Mouse (Mus musculus) heart, adult 2 months (tissue): ENCODE measurements around the gene Sult6b2. TPM values are rescaled to one million over a fixed set of nuclear protein-coding genes. Genes with fewer than 3 reads are reported as not detected.

Source experiments
- DNase-seq, 2 experiments: peaks; one replicate each; pipeline ENCODE4 v3.0.0; 2021
- H3K27ac ChIP-seq: fragments of 200-600 bp; 2 replicates; pipeline ENCODE4 v1.8.1; 2022
- H3K27me3 ChIP-seq: fragments of 200-500 bp; 2 replicates; pipeline ENCODE4 v1.6.1; 2012; ENCODE audit warnings: mild to moderate bottlenecking, low read length, inconsistent platforms, mixed read lengths; ENCODE audit not compliant: control insufficient read depth, insufficient read depth
- H3K36me3 ChIP-seq: fragments of 200-500 bp; 2 replicates; pipeline ENCODE4 v1.6.1; 2012; ENCODE audit warnings: low read length, inconsistent platforms; ENCODE audit not compliant: control insufficient read depth, insufficient read depth
- H3K4me1 ChIP-seq: fragments of 200-500 bp; 2 replicates; pipeline ENCODE4 v1.6.1; 2011; ENCODE audit warnings: low read length; ENCODE audit not compliant: control insufficient read depth, insufficient read depth
- H3K4me3 ChIP-seq: fragments of 200-600 bp; 2 replicates; pipeline ENCODE4 v1.8.1; 2022
- H3K79me2 ChIP-seq: fragments of 200-500 bp; replicated peaks from 2 replicates; pipeline ENCODE4 v1.6.1; 2012; ENCODE audit warnings: mild to moderate bottlenecking, inconsistent platforms, low read length, moderate library complexity, mixed read lengths; ENCODE audit not compliant: control insufficient read depth, insufficient read depth
- H3K9ac ChIP-seq: fragments of 200-500 bp; 2 replicates; pipeline ENCODE4 v1.6.1; 2012; ENCODE audit warnings: low read depth, mild to moderate bottlenecking, control low read depth, inconsistent platforms, low read length, mixed read lengths
- CTCF ChIP-seq: fragments of 200-600 bp; IDR thresholded peaks from 2 replicates; pipeline ENCODE4 v1.8.1; 2022; ENCODE audit warnings: antibody characterized with exemption, mild to moderate bottlenecking, moderate library complexity
- EP300 ChIP-seq: fragments of 200-500 bp; IDR thresholded peaks from 2 replicates; pipeline ENCODE4 v1.6.1; 2011; ENCODE audit warnings: low read depth, low read length, control low read depth; ENCODE audit not compliant: insufficient read depth
- POLR2A ChIP-seq: fragments of 200-500 bp; IDR thresholded peaks from 2 replicates; pipeline ENCODE4 v1.6.1; 2011; ENCODE audit warnings: mild to moderate bottlenecking, low read depth, low read length, control low read depth; ENCODE audit not compliant: insufficient read depth
- WGBS: fragments of 180-500 bp; shearing (Covaris S2); methylation state at CpG from one replicate; pipeline ENCODE4 v1.1.7; 2018; 5-methylcytosine and 5-hydroxymethylcytosine counted together
- intact Hi-C: fragments of 180-260 bp; cut with DNase I; formaldehyde crosslinking; loops from one replicate; pipeline ENCODE4 v1.15.1; 2025
- polyA plus RNA-seq: library from polyadenylated mRNA; depleted of rRNA; stranded (reverse); fragments of >200 nt; gene quantifications from 2 replicates; pipeline ENCODE4 v1.2.3, GENCODE M21; 2012
- total RNA-seq, 2 experiments: library from RNA; stranded (reverse); gene quantifications; 2 replicates each; pipeline ENCODE4 v1.2.3; 2021

The Sult6b2 gene
- total and polyA plus RNA-seq, 3 experiments, result 0.12 TPM; not detected in 2

- Histone ChIP-seq H3K4me1 (no peaks in the 10 kb centered on the region), H3K36me3 (no peaks in the 10 kb centered on the region), H3K4me3 (no peak overlapping the region), H3K27me3 (no peaks in the 10 kb centered on the region), H3K79me2 (no peaks in the 10 kb centered on the region), H3K27ac (no peak overlapping the region), H3K9ac (no peak overlapping the region)
- DNase-seq, result no peak
- TF ChIP-seq POLR2A (no peak), EP300 (no peak), CTCF (no peak)
- 83% methylated on average over 4 of the region's 4 CpGs for WGBS
- intact Hi-C loops, result no loop called here
Observed at GRCm38 (mm10) chr6:142846855-142847254, 42.6 kb upstream of the Sult6b2 start.

GRCm38 (mm10) chr6:142845066-142845465 lies 40.8 kb upstream of the Sult6b2 start:
- no peak overlapping the region for H3K9ac ChIP-seq
- no peak overlapping the region for H3K27ac ChIP-seq
- intact Hi-C loops, result no loop called here
- H3K36me3 ChIP-seq, result no peaks in the 10 kb centered on the region
- no peak for DNase-seq
- H3K79me2 ChIP-seq, result no peaks in the 10 kb centered on the region
- H3K27me3 ChIP-seq, result no peaks in the 10 kb centered on the region
- 85% methylated on average over 4 of the region's 4 CpGs for WGBS
- no peaks in the 10 kb centered on the region for H3K4me1 ChIP-seq
- no peak for TF ChIP-seq POLR2A
- no peak for TF ChIP-seq EP300
- no peak for TF ChIP-seq CTCF
- no peak overlapping the region for H3K4me3 ChIP-seq

GRCm38 (mm10) chr6:142844061-142844460 lies 39.8 kb upstream of the Sult6b2 start:
- H3K4me3 ChIP-seq, result no peak overlapping the region
- no peak for DNase-seq
- H3K36me3 ChIP-seq, result no peaks in the 10 kb centered on the region
- H3K9ac ChIP-seq, result no peak overlapping the region
- no peaks in the 10 kb centered on the region for H3K27me3 ChIP-seq
- no peaks in the 10 kb centered on the region for H3K4me1 ChIP-seq
- no peak overlapping the region for H3K27ac ChIP-seq
- WGBS, result 77% methylated on average over 4 of the region's 4 CpGs
- TF ChIP-seq POLR2A, result no peak
- no peak for TF ChIP-seq CTCF
- no peak for TF ChIP-seq EP300
- intact Hi-C loops, result no loop called here
- no peaks in the 10 kb centered on the region for H3K79me2 ChIP-seq

- no peaks in the 10 kb centered on the region for H3K36me3 ChIP-seq
- no peak for DNase-seq
- no peak overlapping the region for H3K4me3 ChIP-seq
- no peaks in the 10 kb centered on the region for H3K4me1 ChIP-seq
- WGBS, result 94% methylated on average over 1 of the region's 1 CpGs
- no peaks in the 10 kb centered on the region for H3K27me3 ChIP-seq
- no peak overlapping the region for H3K9ac ChIP-seq
- intact Hi-C loops, result no loop called here
- no peak overlapping the region for H3K27ac ChIP-seq
- H3K79me2 ChIP-seq, result no peaks in the 10 kb centered on the region
- TF ChIP-seq EP300 (no peak), POLR2A (no peak), CTCF (no peak)
Observed at GRCm38 (mm10) chr6:142838501-142838900, 34.2 kb upstream of the Sult6b2 start.

DNA sequence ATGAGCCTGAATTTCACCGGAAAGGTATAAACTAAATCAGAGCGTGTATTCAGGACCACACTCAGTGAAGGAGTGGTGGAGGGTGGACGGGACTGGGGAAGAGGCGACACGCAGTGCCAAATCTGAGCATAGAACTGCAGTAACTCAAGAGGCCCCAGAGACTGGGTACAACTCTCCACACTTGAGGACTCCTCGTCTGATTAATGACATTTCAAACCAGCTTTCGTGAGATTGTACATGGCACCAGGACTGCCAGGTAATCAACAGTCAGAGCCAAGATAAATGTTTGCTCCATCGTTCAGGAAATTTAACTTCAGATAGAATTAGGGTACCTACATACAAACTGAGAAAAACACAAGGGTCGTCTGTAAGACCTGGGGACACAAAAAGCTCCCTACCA lies 33.0 kb upstream of the Sult6b2 start:
- WGBS, result 64% methylated on average over 9 of the region's 9 CpGs
- Histone ChIP-seq H3K4me3 (no peak overlapping the region), H3K27me3 (no peaks in the 10 kb centered on the region), H3K36me3 (no peaks in the 10 kb centered on the region), H3K9ac (no peak overlapping the region), H3K79me2 (no peaks in the 10 kb centered on the region), H3K27ac (no peak overlapping the region), H3K4me1 (no peaks in the 10 kb centered on the region)
- intact Hi-C loops, result no loop called here
- no peak for TF ChIP-seq POLR2A
- no peak for TF ChIP-seq EP300
- TF ChIP-seq CTCF, result no peak
- DNase-seq, result no peak

DNA sequence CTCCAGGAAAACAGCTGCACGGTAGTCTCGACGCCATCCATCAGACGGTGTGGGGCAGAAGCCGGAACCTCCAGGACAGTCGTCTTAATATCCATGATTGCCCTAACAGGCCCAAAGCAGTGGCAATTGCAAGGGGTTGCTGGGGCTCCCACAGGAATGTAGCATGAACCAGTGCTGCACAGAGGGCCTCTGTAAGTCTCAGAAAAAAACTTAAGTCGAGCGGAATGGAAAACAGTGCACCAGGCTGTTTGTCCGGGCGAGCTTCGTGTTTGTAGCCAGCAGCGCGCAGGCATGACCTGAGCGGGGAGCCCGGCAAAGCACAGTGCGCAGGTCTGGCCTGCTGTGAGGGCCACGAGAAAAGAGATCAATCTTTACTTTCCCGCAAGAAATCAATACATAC lies 31.4 kb upstream of the Sult6b2 start:
- 86% methylated on average over 18 of the region's 18 CpGs for whole genome bisulfite sequencing
- TF ChIP-seq CTCF, result no peak
- no peak for TF ChIP-seq POLR2A
- TF ChIP-seq EP300, result no peak
- H3K4me3 ChIP-seq, result no peak overlapping the region
- H3K27me3 ChIP-seq, result no peaks in the 10 kb centered on the region
- DNase-seq, result no peak
- H3K36me3 ChIP-seq, result no peaks in the 10 kb centered on the region
- H3K79me2 ChIP-seq, result no peaks in the 10 kb centered on the region
- H3K27ac ChIP-seq, result no peak overlapping the region
- no peaks in the 10 kb centered on the region for H3K4me1 ChIP-seq
- intact Hi-C loops, result no loop called here
- no peak overlapping the region for H3K9ac ChIP-seq

DNA sequence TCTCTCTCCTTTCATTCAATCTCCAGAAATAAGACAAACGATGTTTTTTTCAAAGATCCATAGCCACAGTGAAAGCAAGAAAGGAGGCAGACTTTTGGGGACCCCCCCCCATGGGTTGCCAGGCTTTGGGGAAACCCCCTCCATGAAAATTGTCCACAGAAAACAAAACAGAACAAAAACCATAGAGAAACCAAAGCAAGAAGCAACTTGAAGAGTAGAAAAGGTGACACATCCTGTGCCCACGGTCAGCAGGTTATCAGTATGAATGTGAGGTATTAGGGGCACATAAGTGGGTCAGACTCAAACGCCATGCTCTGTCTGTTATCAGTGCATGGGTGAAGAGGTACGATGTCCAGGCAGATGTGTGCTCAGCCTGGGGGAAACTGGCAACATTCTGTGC lies 30.6 kb upstream of the Sult6b2 start:
- no peaks in the 10 kb centered on the region for H3K36me3 ChIP-seq
- H3K27me3 ChIP-seq, result no peaks in the 10 kb centered on the region
- TF ChIP-seq CTCF (no peak), POLR2A (no peak), EP300 (no peak)
- H3K9ac ChIP-seq, result no peak overlapping the region
- H3K79me2 ChIP-seq, result no peaks in the 10 kb centered on the region
- 34% methylated on average over 4 of the region's 4 CpGs for WGBS
- DNase-seq, result no peak
- H3K4me3 ChIP-seq, result no peak overlapping the region
- intact Hi-C loops, result no loop called here
- no peaks in the 10 kb centered on the region for H3K4me1 ChIP-seq
- H3K27ac ChIP-seq, result no peak overlapping the region
